In the genomic region with DNA sequence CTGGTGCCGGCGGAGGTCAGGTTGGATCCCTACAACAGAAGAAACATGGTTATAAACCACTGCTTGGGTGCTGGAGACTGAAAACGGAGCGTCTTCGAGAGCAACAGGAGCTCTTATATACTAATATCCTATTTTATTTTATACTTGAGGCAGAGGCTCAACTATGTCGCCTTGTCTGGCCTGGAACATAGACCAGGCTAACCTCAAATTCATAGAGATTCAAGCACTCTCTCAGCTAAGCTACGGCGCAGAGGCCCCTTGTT, we compare ENCODE assay signal across 8 mouse cellular contexts. TPM values are rescaled to one million over a fixed set of nuclear protein-coding genes. Genes with fewer than 3 reads are reported as not detected.
DNase-seq lines count a peak whose midpoint lies in the region; ATAC-seq and TF ChIP-seq lines count a peak whose summit lies in the region.

No protein-coding gene starts in this region.

- peaks cover 7% of the 10 kb centered on the region; the same call in 1 of the 2 replicates for H3K4me1 ChIP-seq in heart, embryonic 10.5 days
- H3K4me1 ChIP-seq in ES-Bruce4 (ENCODE audit: control insufficient read depth, insufficient read depth, low read length) = no peaks in the 10 kb centered on the region
- H3K4me1 ChIP-seq in forebrain, postnatal 0 days (ENCODE audit: insufficient read depth) = no peaks in the 10 kb centered on the region
- H3K4me1 ChIP-seq in megakaryocyte, embryonic 14.5 days = peaks cover 17% of the 10 kb centered on the region

- TF ChIP-seq CTCF in ES-Bruce4 (IDR thresholded peaks at IDR 0.05; ENCODE audit: low read depth, low read length) = no peak
- no peak for TF ChIP-seq CTCF in forebrain, postnatal 0 days (IDR thresholded peaks at IDR 0.05; ENCODE audit: low read depth)

- H3K4me3 ChIP-seq in heart, embryonic 10.5 days = peak overlapping the region; percentile 73
- peak overlapping the region; percentile 98 for H3K4me3 ChIP-seq in ES-Bruce4 (ENCODE audit: low read depth, low read length)
- H3K4me3 ChIP-seq in forebrain, postnatal 0 days (ENCODE audit: low read depth, low read length) = peak overlapping the region; percentile 61
- peak overlapping the region; percentile 92 for H3K4me3 ChIP-seq in megakaryocyte, embryonic 14.5 days (replicated peaks)

- H3K27ac ChIP-seq in heart, embryonic 10.5 days = peak overlapping the region; percentile 89
- H3K27ac ChIP-seq in ES-Bruce4 (ENCODE audit: insufficient read depth, low read length) = no peak overlapping the region
- H3K27ac ChIP-seq in forebrain, postnatal 0 days (ENCODE audit: low read depth, low read length) = no peak overlapping the region

- H3K9me3 ChIP-seq in heart, embryonic 10.5 days = no peaks in the 10 kb centered on the region
- H3K9me3 ChIP-seq in ES-Bruce4 (replicated peaks; ENCODE audit: control insufficient read depth, insufficient read depth, low read length, poor library complexity, severe bottlenecking) = no peaks in the 10 kb centered on the region; the same call in 1 of the 2 replicates
- H3K9me3 ChIP-seq in forebrain, postnatal 0 days (ENCODE audit: low read length) = no peaks in the 10 kb centered on the region
- H3K9me3 ChIP-seq in megakaryocyte, embryonic 14.5 days = 0 out of 2 replicates have a peak, but pooled peaks cover 4% of the 10 kb centered on the region

- DNase-seq in heart, embryonic 10.5 days (ENCODE audit: low spot score) = no peak
- DNase-seq in heart, postnatal 14 days = no peak
- DNase-seq in forebrain, postnatal 0 days = no peak
- no peak for DNase-seq in gastrocnemius, postnatal 14 days
- DNase-seq in layer of hippocampus, adult 11-12 months (ENCODE audit: low spot score) = no peak
- DNase-seq in cerebellum, postnatal 4 days (ENCODE audit: low spot score in 2 of 2) = no peak

- no peaks in the 10 kb centered on the region for H3K27me3 ChIP-seq in heart, embryonic 10.5 days (ENCODE audit: insufficient read depth, poor library complexity, severe bottlenecking)
- no peaks in the 10 kb centered on the region for H3K27me3 ChIP-seq in ES-Bruce4 (ENCODE audit: control insufficient read depth, insufficient read depth, low read length, poor library complexity, severe bottlenecking)
- no peaks in the 10 kb centered on the region for H3K27me3 ChIP-seq in forebrain, postnatal 0 days (ENCODE audit: insufficient read depth, low read length)
- H3K27me3 ChIP-seq in megakaryocyte, embryonic 14.5 days (replicated peaks) = no peaks in the 10 kb centered on the region

- TF ChIP-seq EP300 in ES-Bruce4 (IDR thresholded peaks at IDR 0.05; ENCODE audit: insufficient read depth, low read depth, low read length) = no peak

- H3K4me2 ChIP-seq in forebrain, postnatal 0 days (ENCODE audit: low read depth) = peak overlapping the region; percentile 54

- WGBS in heart, embryonic 10.5 days = 60% methylated on average over 8 of the region's 8 CpGs
- 62% methylated on average over 8 of the region's 8 CpGs for WGBS in forebrain, postnatal 0 days

- peak overlapping the region; percentile 77 for H3K9ac ChIP-seq in ES-Bruce4 (ENCODE audit: low read depth, poor library complexity, severe bottlenecking)
- H3K9ac ChIP-seq in forebrain, postnatal 0 days = peak overlapping the region; percentile 58

- TF ChIP-seq POLR2A in ES-Bruce4 (IDR thresholded peaks at IDR 0.05; ENCODE audit: insufficient read depth, low read length) = no peak

- ATAC-seq in forebrain, postnatal 0 days = no peak

- intact Hi-C loops in heart, postnatal 14 days (cut with DNase I) = no loop called here
- intact Hi-C loops in gastrocnemius, postnatal 14 days (cut with DNase I; ENCODE audit: low total_unique reads) = no loop called here

- peaks cover 40% of the 10 kb centered on the region for H3K36me3 ChIP-seq in heart, embryonic 10.5 days
- peaks cover 24% of the 10 kb centered on the region for H3K36me3 ChIP-seq in ES-Bruce4 (ENCODE audit: control insufficient read depth, insufficient read depth, low read length, poor library complexity, severe bottlenecking)
- peaks cover 21% of the 10 kb centered on the region for H3K36me3 ChIP-seq in forebrain, postnatal 0 days (ENCODE audit: insufficient read depth)
- H3K36me3 ChIP-seq in megakaryocyte, embryonic 14.5 days (replicated peaks; ENCODE audit: low read length) = peaks cover 35% of the 10 kb centered on the region

RNA-seq across cellular contexts. Expression of a gene that starts 0.7 kb away (rescaled TPM):
- 38.9 and 47.7 TPM in 2 replicates for polyA plus RNA-seq in heart, embryonic 10.5 days (2016; fragmentation: Nextera tagmentation; extraction: Ambion mirVana)
- total RNA-seq in heart, postnatal 14 days (2021) = 10 to 100 TPM; 12.9 to 15.9 TPM
- 58.6 and 61.0 TPM in 2 replicates for polyA plus RNA-seq in ES-Bruce4 (2011; ENCODE audit: insufficient read depth, insufficient read length, low read depth, missing spikeins)
- 16.6 and 29.9 TPM in 2 replicates for total RNA-seq in forebrain, postnatal 0 days (2014; rRNA removed)
- polyA plus RNA-seq in forebrain, postnatal 0 days (2015; fragmentation: Nextera tagmentation; extraction: Ambion mirVana) = 21.2 and 22.3 TPM in 2 replicates
- polyA plus RNA-seq in megakaryocyte, embryonic 14.5 days (2012; ENCODE audit: insufficient read depth, low replicate concordance) = 17.8 and 32.9 TPM in 2 replicates
- total RNA-seq in gastrocnemius, postnatal 14 days (2021) = 10 to 100 TPM in 1 of 2 experiments, 1 to 10 TPM in 1; 9.2 to 10.4 TPM

RNA-seq across cellular contexts. Expression of a gene that starts 39.8 kb away (rescaled TPM):
- 962 and 1,044 TPM in 2 replicates for polyA plus RNA-seq in heart, embryonic 10.5 days (2016; fragmentation: Nextera tagmentation; extraction: Ambion mirVana)
- total RNA-seq in heart, postnatal 14 days (2021) = 100 to 1,000 TPM; 947 to 975 TPM
- polyA plus RNA-seq in ES-Bruce4 (2011; ENCODE audit: insufficient read depth, insufficient read length, low read depth, missing spikeins) = 337 and 340 TPM in 2 replicates
- 905 and 1,053 TPM in 2 replicates for total RNA-seq in forebrain, postnatal 0 days (2014; rRNA removed)
- 889 and 1,240 TPM in 2 replicates for polyA plus RNA-seq in forebrain, postnatal 0 days (2015; fragmentation: Nextera tagmentation; extraction: Ambion mirVana)
- polyA plus RNA-seq in megakaryocyte, embryonic 14.5 days (2012; ENCODE audit: insufficient read depth, low replicate concordance) = 915 and 1,909 TPM in 2 replicates
- total RNA-seq in gastrocnemius, postnatal 14 days (2021) = 100 to 1,000 TPM; 477 to 529 TPM

RNA-seq across cellular contexts. Expression of a gene that starts 48.0 kb away (rescaled TPM):
- polyA plus RNA-seq in heart, embryonic 10.5 days (2016; fragmentation: Nextera tagmentation; extraction: Ambion mirVana) = 4.2 and 5.4 TPM in 2 replicates
- under 1 TPM; 0.60 to 0.68 TPM for total RNA-seq in heart, postnatal 14 days (2021)
- polyA plus RNA-seq in ES-Bruce4 (2011; ENCODE audit: insufficient read depth, insufficient read length, low read depth, missing spikeins) = 12.9 and 13.1 TPM in 2 replicates
- 21.2 and 23.6 TPM in 2 replicates for total RNA-seq in forebrain, postnatal 0 days (2014; rRNA removed)
- 8.3 and 9.8 TPM in 2 replicates for polyA plus RNA-seq in forebrain, postnatal 0 days (2015; fragmentation: Nextera tagmentation; extraction: Ambion mirVana)
- 2.8 TPM in 1 of 2 replicates, not detected in the other for polyA plus RNA-seq in megakaryocyte, embryonic 14.5 days (2012; ENCODE audit: insufficient read depth, low replicate concordance)
- total RNA-seq in gastrocnemius, postnatal 14 days (2021) = under 1 TPM; 0.53 to 0.84 TPM

RNA-seq across cellular contexts. Expression of a gene that starts 50.9 kb away (rescaled TPM):
- polyA plus RNA-seq in heart, embryonic 10.5 days (2016; fragmentation: Nextera tagmentation; extraction: Ambion mirVana) = 0.48 and 0.53 TPM in 2 replicates
- total RNA-seq in heart, postnatal 14 days (2021) = 10 to 100 TPM in 1 of 2 experiments, 1 to 10 TPM in 1; 8.5 to 15.3 TPM
- 5.4 and 6.1 TPM in 2 replicates for polyA plus RNA-seq in ES-Bruce4 (2011; ENCODE audit: insufficient read depth, insufficient read length, low read depth, missing spikeins)
- 1.2 and 1.4 TPM in 2 replicates for total RNA-seq in forebrain, postnatal 0 days (2014; rRNA removed)
- polyA plus RNA-seq in forebrain, postnatal 0 days (2015; fragmentation: Nextera tagmentation; extraction: Ambion mirVana) = 0.50 and 1.3 TPM in 2 replicates
- polyA plus RNA-seq in megakaryocyte, embryonic 14.5 days (2012; ENCODE audit: insufficient read depth, low replicate concordance) = 0.19 TPM in 1 of 2 replicates, not detected in the other
- 100 to 1,000 TPM; 245 to 293 TPM for total RNA-seq in gastrocnemius, postnatal 14 days (2021)
